Mouse (Mus musculus) retina, postnatal 7 days (tissue): ENCODE measurements around the gene Pop4.
"Not testable (repeated sequence)": the region's sequence is repeated elsewhere in the genome, so short reads cannot be mapped to it uniquely, and the experiment has no call there.

Experiments
- DNase-seq: peaks from one replicate; pipeline ENCODE4 v3.0.0-alpha.2; 2012; ENCODE audit warnings: low read depth, low spot score

Gene Pop4

DNA sequence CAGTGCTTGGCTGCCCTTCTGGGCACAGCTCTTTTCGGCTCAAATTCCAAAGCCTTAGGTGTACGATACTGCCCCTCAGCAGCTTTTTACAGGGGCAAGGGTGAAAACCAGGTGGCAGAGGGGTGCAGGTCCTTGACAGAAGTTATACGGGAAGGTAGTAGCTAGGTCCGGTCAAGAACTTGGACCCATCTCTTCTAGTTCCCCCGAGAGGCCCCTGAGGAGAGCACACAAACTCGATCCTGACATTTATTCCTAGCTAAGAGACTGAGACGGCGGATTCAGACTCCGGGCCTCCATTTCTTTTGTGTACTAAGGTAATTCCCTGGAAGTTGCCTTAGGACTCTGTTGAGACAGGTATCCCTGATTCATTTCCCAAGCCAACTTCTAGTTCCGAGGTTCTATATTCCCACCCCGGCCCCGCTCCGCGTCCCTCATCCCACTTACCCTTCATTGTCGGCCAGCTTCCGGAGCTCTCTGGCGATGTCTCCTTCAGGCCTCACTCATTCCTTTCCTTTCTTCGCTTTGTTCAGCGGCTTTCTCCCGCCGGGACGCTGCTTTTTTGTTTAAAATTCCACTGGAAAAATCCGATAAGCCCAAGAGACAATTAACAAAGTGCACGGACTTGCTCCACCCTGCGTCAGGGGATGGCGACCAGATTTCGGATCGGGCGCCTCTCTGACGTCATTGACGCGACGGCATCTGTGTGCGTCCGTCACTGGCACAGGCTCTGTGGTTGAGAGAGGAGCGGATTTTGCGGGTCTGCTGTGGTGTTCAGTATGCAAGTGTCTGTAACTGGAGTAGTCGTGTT lies at the start of gene Pop4:
TSS of gene Pop4 (minus strand) at position 721 of the 808 bp plus-strand sequence.
- peak; percentile 82 for DNase-seq

DNA sequence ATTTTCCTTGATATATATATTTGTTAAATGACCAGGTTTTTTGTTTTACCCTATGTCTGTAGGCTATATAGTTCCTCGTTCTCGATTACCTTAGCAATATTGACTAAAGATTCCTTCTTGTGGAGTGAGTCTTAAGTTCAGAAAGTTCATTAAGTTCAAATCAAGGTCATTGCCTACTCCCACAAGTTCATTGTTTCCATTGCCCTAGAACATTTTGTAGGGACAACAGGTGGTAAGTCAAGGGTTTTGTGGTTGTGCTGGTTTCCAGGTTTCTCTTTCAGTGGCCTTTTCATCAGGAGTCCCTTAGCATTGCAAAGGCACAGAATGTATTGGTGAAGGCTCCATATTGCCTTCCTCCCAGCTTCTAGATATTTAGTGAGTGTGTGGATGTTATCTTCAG lies 49.4 kb upstream of the Pop4 start:
- no peak for DNase-seq

DNA sequence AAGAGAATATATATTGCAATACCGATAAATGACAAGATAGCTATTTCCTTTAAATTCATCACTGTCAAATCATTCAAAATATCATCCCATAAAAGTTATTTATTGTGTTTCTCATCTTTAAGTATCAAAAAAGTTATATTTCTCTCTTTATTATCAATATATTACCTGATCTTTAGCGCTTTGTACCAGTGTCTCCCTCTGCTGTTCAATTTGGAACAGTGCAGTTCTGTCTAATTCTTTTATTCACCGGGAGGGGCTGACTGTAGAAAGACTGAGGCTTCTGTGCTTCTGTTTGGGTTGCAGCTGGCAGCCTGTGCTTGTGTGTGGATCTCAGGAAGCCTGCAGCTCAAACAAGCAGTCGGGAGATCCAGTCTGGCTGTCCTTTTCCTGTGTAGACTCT lies 11.0 kb upstream of the Pop4 start:
- DNase-seq: not testable (repeated sequence)

DNA sequence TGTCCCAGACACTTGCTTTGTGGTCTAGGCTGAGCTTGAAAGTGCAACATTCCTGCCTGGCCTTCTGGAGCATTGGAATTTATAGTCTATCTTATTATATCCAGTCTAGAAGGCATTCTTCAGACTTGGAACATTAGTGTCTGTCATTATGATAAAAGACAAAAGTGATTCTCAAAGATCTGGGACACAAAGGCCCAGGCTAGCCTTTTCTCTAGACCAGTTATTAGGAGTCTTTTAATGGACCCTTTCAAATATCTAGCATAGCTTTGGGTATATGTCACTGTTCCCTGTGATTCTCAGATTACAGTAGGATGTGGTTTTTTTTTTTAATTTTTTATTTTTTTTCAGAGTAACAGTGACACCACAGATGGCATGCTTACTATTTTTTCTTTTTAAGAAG lies 1.3 kb upstream of the Pop4 start:
- no peak for DNase-seq

DNA sequence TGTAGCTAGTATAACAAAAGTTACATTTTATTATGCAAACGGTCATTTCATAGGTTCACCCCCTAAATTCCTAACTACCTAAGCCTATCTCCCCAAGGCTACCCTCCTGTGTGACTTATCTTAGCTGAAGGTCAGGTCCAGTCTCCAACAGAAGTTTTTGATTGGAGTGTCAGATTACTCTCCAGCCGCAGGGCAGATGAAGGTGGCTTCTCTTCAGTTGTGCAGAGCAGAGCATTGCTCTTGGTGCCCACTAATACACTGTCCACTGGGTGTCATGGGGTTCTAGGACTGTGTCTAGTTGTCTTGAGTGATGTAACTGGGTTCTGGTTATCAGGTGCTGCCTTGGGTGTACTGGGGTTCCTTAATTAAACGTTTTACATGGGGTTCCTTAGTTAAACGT lies 636 bp upstream of the Pop4 start:
- DNase-seq: no peak

DNA sequence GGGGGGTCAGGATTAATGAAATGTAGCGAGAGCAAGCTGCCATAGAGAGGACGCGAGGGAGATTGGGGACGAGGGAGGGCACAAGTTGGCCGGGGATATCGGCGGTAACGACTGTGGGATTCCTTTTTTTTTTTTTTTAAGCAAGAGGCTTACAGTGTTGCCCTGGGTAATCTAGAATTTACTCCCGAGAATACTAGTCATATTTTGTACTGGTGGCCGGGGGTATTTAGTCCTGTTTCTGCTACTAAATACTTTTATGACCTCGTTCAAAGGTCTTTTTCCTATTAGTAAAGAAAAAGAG lies 238 bp upstream of the Pop4 start:
- DNase-seq: no peak

DNA sequence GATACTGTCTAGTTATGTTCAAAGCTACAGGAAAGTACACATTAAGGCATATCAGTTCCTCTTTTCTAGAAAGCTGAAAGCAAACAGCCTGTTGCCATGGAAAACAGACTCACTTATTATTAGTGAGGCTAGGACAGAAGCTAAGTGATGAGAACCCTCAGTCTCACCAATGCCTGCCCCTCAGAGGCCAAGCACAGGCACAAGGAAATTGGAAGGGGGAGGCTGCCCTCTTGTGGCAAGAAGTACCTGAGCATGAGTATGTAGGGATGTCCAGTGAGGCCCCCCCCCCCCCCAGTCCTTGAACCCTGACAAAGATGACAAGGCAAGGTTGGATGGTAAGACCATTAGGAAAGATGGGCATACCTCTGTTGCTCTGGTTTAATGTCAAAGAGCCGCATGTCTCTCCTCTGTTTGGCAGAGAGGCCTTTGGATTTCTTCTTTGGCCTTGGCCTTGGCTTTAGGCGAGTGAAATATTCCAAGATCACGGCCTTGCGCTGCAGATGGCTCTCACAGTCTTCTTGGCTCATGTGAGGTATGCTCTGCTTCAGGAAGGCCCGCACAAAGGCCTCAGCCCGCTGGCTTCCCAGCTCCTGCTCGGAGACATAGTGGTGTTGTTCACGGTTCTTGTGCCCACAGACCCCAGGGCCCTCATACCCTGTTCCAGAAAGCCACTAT lies 4.1 kb downstream of the Pop4 start:
- peak; percentile 32 for DNase-seq

DNA sequence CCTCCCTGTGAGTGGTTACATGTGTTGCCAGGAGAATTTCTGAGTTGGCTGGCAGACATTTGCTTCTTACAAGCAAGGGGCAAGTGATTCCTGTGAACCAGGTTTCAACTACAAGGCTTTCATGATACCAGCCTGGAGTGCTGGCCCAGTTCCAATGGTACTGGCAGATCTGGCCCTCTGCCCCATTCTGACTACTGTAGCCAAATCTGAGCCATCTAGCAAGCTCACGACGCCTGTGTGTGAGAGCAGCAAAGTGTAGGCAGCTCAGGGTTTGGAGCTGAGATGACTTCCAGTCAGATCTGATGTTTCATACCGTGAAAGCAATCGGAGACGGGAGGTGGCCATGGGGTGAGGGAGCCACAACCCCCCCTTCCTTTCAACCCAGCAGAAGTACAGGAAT lies 8.8 kb downstream of the Pop4 start:
- no peak for DNase-seq

DNA sequence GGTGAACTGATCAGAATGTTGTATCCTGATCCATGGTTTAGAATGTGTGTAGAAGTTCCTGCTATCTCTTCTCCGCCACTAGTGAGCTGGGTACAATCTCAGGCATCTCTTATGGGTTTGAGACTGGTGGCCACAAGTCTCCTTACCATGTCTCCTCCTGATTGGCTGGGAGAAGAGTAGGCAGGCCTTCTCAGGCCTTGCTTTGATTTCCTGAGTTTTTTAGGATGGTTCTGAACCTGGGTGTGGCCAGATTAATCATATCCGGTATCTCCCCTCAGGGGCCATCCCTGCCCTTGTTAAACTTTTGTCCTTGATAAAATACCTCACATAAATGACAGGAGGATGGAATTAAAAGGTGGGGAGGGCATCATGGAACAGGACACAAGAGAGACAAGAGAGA lies 11.6 kb downstream of the Pop4 start:
- DNase-seq: no peak

DNA sequence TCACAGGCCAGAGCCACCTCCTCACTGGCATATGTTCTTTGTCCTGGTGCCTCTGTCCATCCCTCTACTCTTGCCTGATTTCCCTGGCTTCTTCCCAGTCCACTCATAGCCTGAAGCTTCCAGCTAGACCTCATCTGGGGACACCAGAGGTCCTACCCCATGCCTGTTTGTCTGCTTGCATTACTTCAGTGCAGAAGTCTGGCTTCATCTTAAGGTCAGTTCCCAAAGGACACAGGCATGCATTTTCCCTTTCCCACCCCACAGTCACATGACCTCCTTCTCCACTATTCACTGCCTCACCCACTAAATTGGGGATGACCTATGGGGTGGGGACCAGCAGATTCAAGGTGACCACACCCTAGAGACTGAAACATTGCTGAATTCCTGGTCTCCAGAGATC lies 17.8 kb downstream of the Pop4 start:
- no peak for DNase-seq

DNA sequence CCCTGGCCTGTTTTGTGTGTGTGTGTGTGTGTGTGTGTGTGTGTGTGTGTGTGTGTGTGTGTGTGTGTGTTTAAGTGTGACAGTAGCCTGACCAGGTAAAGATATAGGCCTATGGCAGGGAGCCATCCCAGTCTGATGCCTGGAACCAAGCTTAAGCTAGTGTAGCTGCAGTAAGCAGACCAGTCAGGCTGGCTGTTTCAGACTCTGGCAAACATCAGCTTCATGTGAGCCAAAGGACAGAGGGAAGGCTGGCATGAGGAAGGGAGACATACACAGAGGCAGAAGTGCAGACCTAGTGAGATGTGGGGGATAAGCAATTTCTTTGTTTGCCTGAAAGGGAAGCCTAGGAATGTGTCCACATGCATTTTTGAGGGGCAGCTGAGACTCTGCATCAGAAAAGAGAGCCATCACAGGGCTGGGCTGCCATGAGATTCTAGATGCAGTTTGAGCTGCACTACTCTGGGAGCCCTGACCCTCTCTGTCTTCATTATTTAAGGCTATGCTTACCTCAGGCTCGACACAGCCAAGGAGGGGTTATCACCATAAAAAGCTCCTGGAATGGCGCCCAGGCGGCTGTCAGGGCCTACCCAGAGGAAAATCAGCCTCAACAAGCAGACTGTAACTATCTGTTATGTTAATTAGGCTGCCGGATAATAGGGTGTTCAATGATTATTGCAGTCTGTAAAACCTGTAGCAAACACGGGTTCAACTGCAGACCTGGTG lies 19.6 kb downstream of the Pop4 start:
- no peak for DNase-seq

DNA sequence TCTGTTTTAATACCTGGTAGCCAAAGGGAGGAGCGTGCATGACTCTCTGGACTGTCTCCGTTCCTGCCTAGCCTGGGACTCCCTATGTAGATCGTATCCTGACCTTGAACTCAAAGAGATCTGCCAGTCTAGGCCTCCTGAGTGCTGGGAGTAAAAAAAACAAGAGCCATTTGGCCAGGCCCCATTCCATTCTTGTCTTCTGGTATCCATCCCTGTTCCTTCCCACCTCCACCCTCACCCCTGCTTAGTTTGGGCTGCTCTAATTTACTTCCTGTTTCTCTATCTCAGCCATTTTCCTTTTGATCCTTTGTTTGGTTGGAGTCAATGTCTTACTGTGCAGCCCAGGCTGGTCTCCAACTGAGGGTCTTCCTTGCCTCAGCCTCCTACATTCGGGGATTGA lies 28.8 kb downstream of the Pop4 start:
- DNase-seq: no peak

DNA sequence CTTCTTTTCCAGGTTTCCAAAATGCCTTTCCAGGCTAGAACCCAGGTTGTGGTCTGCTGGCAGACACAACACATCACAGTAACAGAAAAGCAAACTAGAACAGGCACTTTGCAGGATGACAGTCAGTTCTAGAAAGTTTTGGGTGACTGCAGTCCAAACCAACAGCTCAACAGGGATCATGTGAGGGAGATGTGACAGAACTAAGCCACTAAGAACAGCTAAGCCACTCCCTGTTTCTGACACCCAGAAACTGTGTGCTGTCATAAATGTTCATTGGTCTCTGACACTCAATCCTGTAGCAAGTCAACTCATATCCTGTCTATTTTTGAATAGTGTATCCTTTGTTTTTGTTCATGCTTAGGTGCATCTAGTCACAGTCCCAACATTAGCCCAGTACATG lies 34.1 kb downstream of the Pop4 start:
- DNase-seq: no peak

DNA sequence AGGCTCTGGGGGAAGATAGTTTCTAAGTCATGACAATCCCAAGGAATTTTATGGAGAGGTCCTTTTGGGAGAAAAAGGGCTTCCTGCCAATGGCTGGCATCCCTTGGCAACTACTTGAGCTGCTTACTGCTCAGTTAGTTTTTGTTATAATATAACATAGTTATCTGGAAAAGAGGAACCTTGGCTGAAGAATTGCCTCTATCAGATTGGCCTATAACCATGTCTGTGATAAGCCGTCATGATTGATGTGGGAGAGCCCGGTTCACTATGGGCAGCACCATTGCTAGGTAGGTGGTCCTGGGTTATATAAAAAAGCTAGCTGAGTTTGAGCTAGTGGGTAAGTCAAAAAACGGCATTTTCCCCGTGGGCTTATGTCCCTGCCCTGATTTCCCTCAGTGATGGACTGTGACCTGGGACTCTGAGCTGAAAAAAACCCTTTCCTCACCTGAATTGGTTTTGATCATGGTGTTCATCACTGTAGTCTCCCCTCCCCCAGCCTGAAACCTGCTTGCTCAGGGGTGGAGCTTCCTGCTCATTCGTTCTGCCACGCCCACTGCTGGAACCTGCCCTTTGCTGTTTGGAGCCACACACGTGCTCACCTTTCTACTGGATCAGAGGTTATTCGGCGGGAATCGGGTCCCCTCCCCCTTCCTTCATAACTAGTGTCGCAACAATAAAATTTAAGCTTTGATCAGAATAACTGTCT lies 34.7 kb downstream of the Pop4 start:
- no peak for DNase-seq

DNA sequence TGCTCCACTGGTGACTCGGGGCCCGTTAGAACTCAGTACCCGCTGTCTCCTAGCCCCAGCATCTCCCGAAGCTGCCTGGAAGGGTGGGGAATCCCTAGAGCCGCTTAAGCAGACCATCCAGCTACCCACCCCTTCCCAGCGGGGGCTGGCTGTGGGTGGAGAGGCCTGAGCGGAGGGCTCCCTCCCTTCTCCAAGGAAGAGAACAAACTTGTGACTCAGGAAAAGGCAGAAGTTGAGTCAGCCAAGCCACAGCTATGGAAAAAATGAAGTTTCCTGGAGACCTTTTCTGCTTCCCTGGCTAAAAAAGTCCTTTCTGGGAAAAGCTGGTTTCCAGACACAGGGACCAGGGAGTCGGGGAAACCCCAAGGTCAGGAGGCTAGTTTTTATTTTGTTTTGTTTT lies 40.9 kb downstream of the Pop4 start:
- DNase-seq: no peak

DNA sequence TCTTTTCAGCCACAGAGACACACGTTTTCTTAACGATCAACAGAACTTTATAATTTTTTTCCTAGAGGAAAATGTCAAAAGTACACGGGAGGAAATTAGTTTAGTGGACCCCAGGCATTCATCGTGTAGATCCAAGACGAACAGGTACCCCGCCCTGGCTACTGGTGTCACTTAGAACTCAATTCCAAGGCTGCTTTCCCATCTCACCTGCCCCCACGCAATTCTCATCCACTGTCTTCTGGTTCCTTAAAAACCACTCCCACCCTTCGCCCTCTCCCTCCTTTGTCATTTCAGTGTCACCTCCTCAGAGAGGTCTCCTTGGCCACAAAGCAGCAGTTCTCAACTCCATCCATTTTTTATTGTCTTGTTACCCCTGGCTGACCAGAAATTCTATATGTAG lies 42.9 kb downstream of the Pop4 start:
- DNase-seq: no peak

DNA sequence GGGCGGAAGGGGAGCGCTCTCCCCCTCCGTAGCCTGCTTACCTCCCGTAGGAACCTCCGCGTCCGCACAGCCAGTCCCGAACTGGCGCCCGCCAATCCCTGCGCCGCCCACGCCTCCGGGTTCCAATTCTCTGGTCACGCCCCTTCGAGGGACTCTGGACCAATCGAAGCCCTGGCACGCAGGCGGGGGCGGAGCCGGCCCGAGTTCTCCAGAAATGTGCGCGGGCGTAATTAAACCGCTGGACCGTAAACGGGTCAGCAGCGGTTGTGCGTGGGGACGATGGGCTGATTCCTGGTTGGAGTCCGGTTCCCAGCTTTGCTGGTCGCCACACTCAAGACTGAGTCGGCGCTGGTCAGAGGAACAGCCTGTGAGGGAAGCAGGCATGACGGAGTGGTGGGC lies 43.3 kb downstream of the Pop4 start, which contains the start of gene Plekhf1:
TSS of gene Plekhf1 (minus strand) at position 117 of the 399 bp plus-strand sequence.
- peak; percentile 64 for DNase-seq

DNA sequence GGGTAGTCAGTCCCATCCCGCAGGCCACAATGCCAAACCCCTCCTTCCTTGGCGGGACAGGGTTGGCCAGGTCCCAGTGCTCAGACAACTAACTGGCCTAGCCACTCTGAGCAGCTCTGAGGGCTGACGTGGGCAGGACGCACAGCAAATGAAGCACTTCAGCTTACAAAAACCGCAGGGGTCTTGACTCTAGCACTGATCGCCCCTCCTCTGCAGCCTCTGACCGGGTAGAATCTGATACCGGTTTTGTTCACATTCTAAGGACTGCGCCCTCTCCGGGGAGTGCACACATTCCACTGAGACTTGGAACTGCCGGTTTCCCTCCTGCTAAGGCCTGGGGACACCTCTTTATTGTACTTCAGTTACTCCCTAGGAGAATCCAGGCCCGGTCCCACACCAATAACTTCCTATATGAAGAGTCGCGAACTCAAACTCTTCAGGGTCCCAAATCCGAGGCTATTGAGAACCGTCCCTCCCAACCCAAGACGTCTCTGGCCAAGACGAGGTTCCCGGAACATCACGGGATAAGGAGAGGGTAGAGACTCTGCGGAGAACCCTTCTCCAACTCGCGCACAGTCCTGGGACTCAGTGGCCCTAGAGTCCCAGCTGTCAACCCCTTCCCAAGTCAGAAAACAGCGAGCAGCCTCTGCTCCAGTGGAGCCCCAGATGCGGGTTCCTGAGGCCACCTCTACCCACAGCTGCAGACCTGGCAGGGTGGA lies 43.9 kb downstream of the Pop4 start:
- no peak for DNase-seq

DNA sequence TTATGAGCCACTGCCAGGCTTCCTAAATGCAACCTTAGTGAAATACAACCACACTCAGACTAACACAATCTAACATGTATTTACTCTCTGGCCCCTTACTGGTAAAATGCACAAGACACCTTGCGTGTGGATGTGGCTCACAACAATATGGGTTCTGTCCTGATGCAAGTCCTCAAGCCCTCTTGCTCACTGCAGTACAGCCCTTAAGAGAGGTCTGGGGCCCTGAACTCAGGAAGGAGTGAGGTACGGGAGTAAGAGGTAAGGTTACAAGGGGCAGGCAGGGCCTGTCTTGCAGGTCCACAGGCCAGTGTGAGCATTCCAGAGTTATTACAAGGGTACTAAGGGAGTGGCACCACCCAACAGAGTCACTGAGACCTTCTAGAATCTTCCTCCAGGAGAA lies 45.0 kb downstream of the Pop4 start:
- no peak for DNase-seq

DNA sequence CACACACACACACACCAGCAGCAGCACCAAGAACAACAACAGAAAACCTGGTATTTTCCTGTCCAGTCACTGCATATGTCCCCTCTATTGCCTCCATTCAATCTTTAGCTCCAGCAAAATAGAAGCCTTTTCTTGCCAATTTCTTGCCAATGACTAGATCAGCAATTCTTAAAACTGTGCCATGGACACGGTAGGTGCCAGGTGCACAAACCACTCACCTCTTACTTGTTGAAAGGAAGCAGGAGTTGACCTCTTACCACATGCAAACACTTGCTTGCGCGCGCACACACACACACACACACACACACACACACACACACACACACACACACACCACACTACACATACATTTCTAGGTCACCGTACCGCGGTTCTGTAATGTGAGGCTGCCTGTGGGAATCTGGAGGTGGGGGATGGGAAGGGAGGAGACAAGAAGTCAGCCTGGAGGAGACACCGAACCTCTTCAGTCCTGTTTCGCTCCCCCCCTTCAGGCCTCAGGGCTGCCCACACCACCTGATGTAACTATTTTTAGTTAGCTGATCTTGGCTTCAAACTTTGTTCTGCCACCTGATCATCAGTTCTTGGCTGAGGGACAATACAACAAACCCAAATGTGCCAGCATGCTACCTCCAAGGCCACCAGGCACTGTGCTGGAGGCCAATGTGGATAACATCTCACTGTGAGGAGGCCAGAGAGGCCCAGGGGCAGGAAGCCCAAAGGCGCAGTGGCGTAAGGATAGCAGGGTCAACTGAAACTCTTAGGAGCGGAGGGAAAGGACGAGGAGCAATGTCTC lies 46.5 kb downstream of the Pop4 start:
- DNase-seq: no peak

DNA sequence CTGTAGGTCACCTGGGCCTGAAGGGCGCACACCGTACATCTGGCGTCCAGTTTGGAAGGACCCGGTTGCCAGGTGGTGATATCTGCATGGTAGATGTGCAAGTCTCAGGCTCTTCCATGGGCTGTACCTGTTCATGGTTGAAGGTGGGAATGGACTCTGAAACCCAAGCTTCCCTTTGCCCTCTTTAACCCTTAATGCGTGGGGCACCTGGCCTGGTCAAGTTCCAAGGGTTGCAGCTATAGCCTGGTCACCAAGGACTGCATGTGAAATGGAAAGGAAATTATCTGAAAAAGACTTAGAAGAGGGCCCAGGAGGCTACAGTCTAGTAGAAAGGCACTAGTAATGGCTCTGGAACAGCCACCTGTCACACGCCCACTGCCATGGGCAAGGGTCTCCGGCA lies 50.4 kb downstream of the Pop4 start:
- DNase-seq: no peak
